Mouse (Mus musculus) forebrain, postnatal 0 days (tissue): ENCODE measurements around the gene Usp7. TPM values are rescaled to one million over a fixed set of nuclear protein-coding genes. Genes with fewer than 3 reads are reported as not detected.

Source experiments
- ATAC-seq: fragments of 200-750 bp; cut with Nextera tagmentation; 2 replicates; pipeline ENCODE4 v1.8.0; 2017; ENCODE audit warnings: mild to moderate bottlenecking, moderate library complexity
- DNase-seq: peaks from one replicate; pipeline ENCODE4 v3.0.0-alpha.2; 2015
- H3K27ac ChIP-seq: fragments of 300-500 bp; sonication (generic); 2 replicates; pipeline ENCODE4 v1.5.1; 2014; ENCODE audit warnings: low read depth, mild to moderate bottlenecking, antibody characterized with exemption, low read length, moderate library complexity, mixed read lengths
- H3K27me3 ChIP-seq: fragments of 300-500 bp; sonication (generic); 2 replicates; pipeline ENCODE4 v1.6.1; 2014; ENCODE audit warnings: mild to moderate bottlenecking, low read length, mixed read lengths; ENCODE audit not compliant: insufficient read depth
- H3K36me3 ChIP-seq: fragments of 300-500 bp; sonication (generic); 2 replicates; pipeline ENCODE4 v1.6.1; 2014; ENCODE audit warnings: mild to moderate bottlenecking, moderate library complexity; ENCODE audit not compliant: insufficient read depth
- H3K4me1 ChIP-seq: fragments of 300-500 bp; sonication (generic); 2 replicates; pipeline ENCODE4 v1.6.1; 2014; ENCODE audit warnings: antibody characterized with exemption; ENCODE audit not compliant: insufficient read depth
- H3K4me2 ChIP-seq: fragments of 300-500 bp; sonication (generic); 2 replicates; pipeline ENCODE4 v1.6.1; 2014; ENCODE audit warnings: low read depth, mild to moderate bottlenecking, moderate library complexity
- H3K4me3 ChIP-seq: fragments of 300-500 bp; sonication (generic); 2 replicates; pipeline ENCODE4 v1.5.1; 2014; ENCODE audit warnings: low read depth, low read length, mixed read lengths
- H3K9ac ChIP-seq: fragments of 300-500 bp; sonication (generic); 2 replicates; pipeline ENCODE4 v1.6.1; 2014; ENCODE audit warnings: mild to moderate bottlenecking
- H3K9me3 ChIP-seq: fragments of 300-500 bp; sonication (generic); 2 replicates; pipeline ENCODE4 v1.6.1; 2016; ENCODE audit warnings: low read length
- CTCF ChIP-seq: sonication (generic); IDR thresholded peaks from 2 replicates; pipeline ENCODE4 v1.5.1; 2016; ENCODE audit warnings: antibody characterized with exemption, control low read depth, low read depth
- WGBS: fragments of 180-500 bp; shearing (Covaris S2); extraction: QIAGEN DNeasy Blood & Tissue Kit; methylation state at CpG from one replicate; pipeline ENCODE4 v1.1.7; 2014; 5-methylcytosine and 5-hydroxymethylcytosine counted together
- polyA plus RNA-seq: library from polyadenylated mRNA; unstranded; fragments of >200 nt; fragmentation: Nextera tagmentation; extraction: Ambion mirVana; gene quantifications from 2 replicates; pipeline ENCODE4 v1.2.1, GENCODE M21; 2015
- total RNA-seq: library from RNA; depleted of rRNA; stranded (reverse); fragments of >200 nt; gene quantifications from 2 replicates; pipeline ENCODE4 v1.2.3, GENCODE M21; 2014

Usp7 gene
- total and polyA plus RNA-seq, 2 experiments from 2014 or later, result 18.9 to 200 TPM

DNA sequence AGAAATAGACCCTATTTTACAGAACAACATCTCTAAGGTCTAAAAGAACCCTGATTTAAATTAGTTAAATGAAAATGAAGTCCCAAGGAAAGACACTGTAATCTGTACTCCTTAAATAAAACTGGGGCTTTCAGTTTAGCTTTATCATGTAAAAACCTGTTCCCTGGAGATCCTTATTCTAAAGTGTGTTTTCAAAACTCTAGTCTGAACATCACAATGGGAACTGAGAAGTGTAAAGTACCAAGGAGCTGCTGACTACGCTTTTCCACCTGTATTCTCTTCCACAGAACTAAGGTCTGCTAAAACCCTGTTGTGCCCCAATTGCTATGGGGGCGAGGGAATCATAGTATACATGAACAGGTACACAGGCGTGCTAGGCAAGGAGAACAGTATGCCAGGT, 68.1 kb downstream of the Usp7 start:
- ATAC-seq (no peak), DNase-seq (no peak)
- no peak overlapping the region for H3K27ac ChIP-seq
- H3K9ac ChIP-seq, result no peak overlapping the region
- no peak overlapping the region for H3K4me2 ChIP-seq
- H3K36me3 ChIP-seq, result no peaks in the 10 kb centered on the region
- TF ChIP-seq CTCF, result no peak
- no peak overlapping the region for H3K4me3 ChIP-seq
- H3K9me3 ChIP-seq, result no peaks in the 10 kb centered on the region
- no peaks in the 10 kb centered on the region for H3K27me3 ChIP-seq
- 78% methylated on average over 3 of the region's 3 CpGs for WGBS
- no peaks in the 10 kb centered on the region for H3K4me1 ChIP-seq

DNA sequence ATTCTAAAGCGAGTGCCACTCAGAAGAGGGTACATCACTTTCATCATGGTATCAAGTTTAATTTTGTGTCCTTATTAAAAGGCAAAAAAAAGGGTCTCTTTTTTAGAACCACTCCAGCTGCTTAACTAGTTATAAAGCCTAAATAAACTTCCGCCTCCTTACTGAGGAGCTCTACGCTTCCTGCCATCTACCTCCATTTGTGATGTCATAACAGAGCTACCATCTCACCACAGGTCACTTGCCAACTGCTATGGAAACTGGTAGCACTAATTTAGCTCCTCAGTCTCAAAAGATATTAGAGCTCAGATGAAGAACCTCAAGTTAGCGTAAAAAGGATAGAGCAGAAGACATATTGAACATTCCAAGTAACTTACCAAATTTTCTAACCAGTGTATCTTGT, 71.7 kb downstream of the Usp7 start:
- no peak overlapping the region for H3K4me2 ChIP-seq
- no peaks in the 10 kb centered on the region for H3K9me3 ChIP-seq
- ATAC-seq (no peak), DNase-seq (no peak)
- H3K27ac ChIP-seq, result no peak overlapping the region
- 95% methylated on average over 4 of the region's 4 CpGs for WGBS
- no peak overlapping the region for H3K9ac ChIP-seq
- H3K4me1 ChIP-seq, result no peaks in the 10 kb centered on the region
- H3K27me3 ChIP-seq, result no peaks in the 10 kb centered on the region
- no peak overlapping the region for H3K4me3 ChIP-seq
- TF ChIP-seq CTCF, result no peak
- H3K36me3 ChIP-seq, result peaks cover 9% of the 10 kb centered on the region

- no peak for TF ChIP-seq CTCF
- 94% methylated on average over 10 of the region's 10 CpGs for WGBS
- Histone ChIP-seq H3K27ac (no peak overlapping the region), H3K36me3 (peaks cover 20% of the 10 kb centered on the region), H3K9me3 (no peaks in the 10 kb centered on the region), H3K9ac (no peak overlapping the region), H3K4me3 (no peak overlapping the region), H3K4me2 (no peak overlapping the region), H3K4me1 (no peaks in the 10 kb centered on the region), H3K27me3 (no peaks in the 10 kb centered on the region)
- ATAC-seq (no peak), DNase-seq (no peak)
Observed at GRCm38 (mm10) chr16:8717744-8718143, 74.4 kb downstream of the Usp7 start.

GRCm38 (mm10) chr16:8716300-8716699, 75.8 kb downstream of the Usp7 start:
- DNase-seq (no peak), ATAC-seq (no peak)
- WGBS, result 76% methylated on average over 6 of the region's 6 CpGs
- Histone ChIP-seq H3K27me3 (no peaks in the 10 kb centered on the region), H3K4me3 (no peak overlapping the region), H3K9me3 (no peaks in the 10 kb centered on the region), H3K27ac (no peak overlapping the region), H3K4me2 (no peak overlapping the region), H3K36me3 (peaks cover 31% of the 10 kb centered on the region), H3K9ac (no peak overlapping the region), H3K4me1 (no peaks in the 10 kb centered on the region)
- TF ChIP-seq CTCF, result no peak

GRCm38 (mm10) chr16:8715513-8716080, 76.5 kb downstream of the Usp7 start:
- no peak for TF ChIP-seq CTCF
- Histone ChIP-seq H3K27me3 (no peaks in the 10 kb centered on the region), H3K27ac (no peak overlapping the region), H3K4me2 (no peak overlapping the region), H3K9me3 (no peaks in the 10 kb centered on the region), H3K36me3 (peaks cover 34% of the 10 kb centered on the region), H3K9ac (no peak overlapping the region), H3K4me1 (no peaks in the 10 kb centered on the region), H3K4me3 (no peak overlapping the region)
- DNase-seq (no peak), ATAC-seq (no peak)
- WGBS, result 74% methylated on average over 10 of the region's 10 CpGs

- H3K9me3 ChIP-seq, result no peaks in the 10 kb centered on the region
- no peak for ATAC-seq
Observed at GRCm38 (mm10) chr16:8714851-8715250, 77.3 kb downstream of the Usp7 start.

DNA sequence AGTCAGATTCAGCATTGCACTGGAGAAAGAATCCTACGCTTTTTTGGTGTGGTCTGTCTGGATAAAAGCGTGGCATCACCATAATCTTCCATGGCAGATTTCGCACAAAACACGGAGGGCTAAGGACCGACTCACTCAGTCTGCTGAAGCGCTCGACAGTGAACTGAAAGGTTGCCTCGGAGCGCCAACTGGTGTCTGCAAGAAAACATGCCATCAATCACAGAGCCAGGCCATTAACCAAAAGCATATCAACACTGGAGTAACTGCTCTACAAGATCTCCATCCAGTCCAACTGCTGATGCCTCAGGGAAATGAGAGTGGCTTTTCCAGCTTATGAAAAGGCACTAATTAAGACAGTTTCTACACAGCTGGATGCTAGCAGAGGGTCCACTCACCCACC, 80.1 kb downstream of the Usp7 start:
- no peak for ATAC-seq

More at GRCm38 (mm10) chr16:8714851-8715250, 77.3 kb downstream of the Usp7 start:
- Histone ChIP-seq H3K9ac (no peak overlapping the region), H3K4me2 (no peak overlapping the region), H3K36me3 (peaks cover 41% of the 10 kb centered on the region), H3K4me3 (no peak overlapping the region), H3K4me1 (no peaks in the 10 kb centered on the region), H3K27me3 (no peaks in the 10 kb centered on the region), H3K27ac (no peak overlapping the region)
- WGBS, result 78% methylated on average over 5 of the region's 5 CpGs
- DNase-seq, result no peak
- no peak for TF ChIP-seq CTCF

More for the DNA sequence above, 80.1 kb downstream of the Usp7 start:
- 60% methylated on average over 9 of the region's 9 CpGs for WGBS
- Histone ChIP-seq H3K27me3 (no peaks in the 10 kb centered on the region), H3K36me3 (peaks cover 69% of the 10 kb centered on the region), H3K9ac (no peak overlapping the region), H3K4me3 (no peak overlapping the region), H3K4me1 (no peaks in the 10 kb centered on the region), H3K9me3 (no peaks in the 10 kb centered on the region), H3K27ac (no peak overlapping the region), H3K4me2 (no peak overlapping the region)
- DNase-seq, result no peak
- TF ChIP-seq CTCF, result no peak
